Mouse (Mus musculus) layer of hippocampus, postnatal 10 days (tissue): ENCODE results near the gene Phactr2. TPM values are rescaled to one million over a fixed set of nuclear protein-coding genes. Genes with fewer than 3 reads are reported as not detected.
A peak's percentile ranks its signal among the peaks of the same experiment; 100 is the strongest.

Source experiments
- DNase-seq, 2 experiments: peaks; one replicate each; pipeline ENCODE4 v3.0.0; 2021; ENCODE audit warnings: low spot score in 2 of 2
- total RNA-seq, 2 experiments: library from RNA; stranded (reverse); gene quantifications; 2 replicates each; pipeline ENCODE4 v1.2.3; 2021

The Phactr2 gene
- total RNA-seq, 2 experiments from 2014 or later = 23.1 to 24.5 TPM

GRCm38 (mm10) chr10:13333781-13334180 is 140.4 kb downstream of the Phactr2 start:
- no peak for DNase-seq

DNA sequence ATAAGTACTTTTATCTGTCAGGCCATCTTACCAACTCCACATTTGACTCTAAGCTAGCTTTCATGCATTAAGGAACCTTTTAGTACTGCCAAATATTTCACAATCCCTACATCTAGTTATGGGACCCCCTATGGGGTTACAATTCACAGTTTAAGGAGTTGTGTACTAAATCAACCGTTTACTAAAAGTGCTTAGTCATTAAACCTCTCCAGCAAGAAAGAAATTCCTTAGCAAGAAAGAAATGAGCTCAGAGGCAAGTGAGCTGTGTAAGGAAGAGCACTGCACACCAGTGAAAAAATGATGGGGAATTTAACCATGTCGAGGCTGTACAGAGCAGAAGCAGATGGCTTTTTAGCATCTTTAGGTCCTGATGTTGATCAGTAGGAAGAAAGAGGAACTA is 141.2 kb downstream of the Phactr2 start:
- DNase-seq = no peak

DNA sequence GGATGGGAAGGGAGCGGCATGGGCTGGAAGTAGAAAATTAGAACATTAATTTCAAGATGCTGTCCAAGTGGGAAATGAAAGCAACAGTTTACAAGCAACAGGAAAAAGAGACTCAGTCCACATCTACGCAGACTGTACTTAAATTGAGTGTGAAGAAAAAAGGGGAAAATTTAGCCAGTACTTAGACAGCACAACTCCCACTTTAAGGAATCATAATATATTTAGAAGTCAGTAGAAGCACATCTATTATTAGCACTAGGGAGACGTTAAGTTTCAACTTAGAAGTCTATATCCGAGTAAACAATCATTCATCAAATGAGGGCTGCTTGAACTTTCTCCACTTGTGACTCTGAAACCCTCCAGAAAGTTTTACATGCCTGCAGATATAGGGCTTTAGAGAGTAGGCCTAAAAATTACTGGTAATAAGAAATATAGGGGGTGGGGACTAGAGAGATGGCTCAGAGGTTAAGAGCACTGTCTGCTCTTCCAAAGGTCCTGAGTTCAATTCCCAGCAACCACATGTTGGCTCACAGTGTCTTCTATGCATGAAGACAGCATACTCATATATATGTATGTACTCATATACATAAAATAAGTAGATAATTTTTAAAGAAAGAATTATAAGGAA is 142.7 kb downstream of the Phactr2 start:
- DNase-seq = no peak

DNA sequence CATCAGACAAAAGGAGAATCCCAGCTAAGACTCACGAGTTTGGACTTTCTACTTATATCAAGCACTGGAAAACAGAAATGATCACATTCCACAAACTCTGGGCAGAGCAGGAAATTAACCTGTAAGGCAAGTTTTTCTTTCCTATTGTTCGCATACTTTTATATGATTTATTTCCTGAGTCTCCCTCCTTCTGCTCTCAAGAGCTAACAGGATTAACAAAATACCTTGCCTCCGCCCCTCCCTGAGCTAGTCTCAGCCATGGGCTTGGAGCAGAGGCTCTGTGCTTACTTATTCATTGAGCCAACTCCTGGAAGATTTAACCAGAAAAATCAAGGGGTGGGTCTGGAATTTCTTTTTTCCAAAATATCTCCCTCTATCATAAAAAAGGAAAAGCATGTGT is 145.6 kb downstream of the Phactr2 start:
- no peak for DNase-seq

GRCm38 (mm10) chr10:13326149-13326873 is 147.9 kb downstream of the Phactr2 start:
- no peak for DNase-seq

DNA sequence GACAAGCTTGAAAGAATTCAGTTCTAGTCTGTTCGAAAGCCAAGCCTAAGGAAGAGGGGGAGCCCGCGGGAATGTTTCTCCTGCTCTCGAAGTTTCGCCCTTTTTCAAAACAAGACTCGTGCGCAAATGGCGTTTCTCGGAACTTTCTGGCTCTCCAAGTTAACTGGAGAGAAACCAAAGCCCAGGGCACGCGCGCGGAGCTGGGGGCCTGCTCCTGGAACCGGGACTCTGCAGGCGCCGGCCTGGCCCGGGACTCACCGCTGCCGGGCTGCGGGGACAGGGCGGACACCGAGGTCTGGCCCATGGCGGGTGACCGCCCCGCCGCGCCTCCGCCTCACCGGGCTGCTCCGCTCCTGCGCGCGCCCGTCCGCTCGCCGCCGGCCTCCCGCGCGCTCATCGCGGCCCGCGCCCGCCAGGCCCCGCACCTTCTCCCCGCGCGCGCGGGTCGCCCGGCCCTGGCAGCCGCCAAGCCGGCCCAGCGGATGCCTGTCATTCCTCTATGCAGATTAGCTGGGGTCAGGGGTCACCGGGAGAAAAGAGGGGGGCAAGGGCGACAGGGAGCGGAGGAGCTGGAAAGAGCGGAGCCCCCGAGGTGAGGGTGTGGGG is 150.3 kb downstream of the Phactr2 start:
- DNase-seq = peak; percentile 49 to 59

DNA sequence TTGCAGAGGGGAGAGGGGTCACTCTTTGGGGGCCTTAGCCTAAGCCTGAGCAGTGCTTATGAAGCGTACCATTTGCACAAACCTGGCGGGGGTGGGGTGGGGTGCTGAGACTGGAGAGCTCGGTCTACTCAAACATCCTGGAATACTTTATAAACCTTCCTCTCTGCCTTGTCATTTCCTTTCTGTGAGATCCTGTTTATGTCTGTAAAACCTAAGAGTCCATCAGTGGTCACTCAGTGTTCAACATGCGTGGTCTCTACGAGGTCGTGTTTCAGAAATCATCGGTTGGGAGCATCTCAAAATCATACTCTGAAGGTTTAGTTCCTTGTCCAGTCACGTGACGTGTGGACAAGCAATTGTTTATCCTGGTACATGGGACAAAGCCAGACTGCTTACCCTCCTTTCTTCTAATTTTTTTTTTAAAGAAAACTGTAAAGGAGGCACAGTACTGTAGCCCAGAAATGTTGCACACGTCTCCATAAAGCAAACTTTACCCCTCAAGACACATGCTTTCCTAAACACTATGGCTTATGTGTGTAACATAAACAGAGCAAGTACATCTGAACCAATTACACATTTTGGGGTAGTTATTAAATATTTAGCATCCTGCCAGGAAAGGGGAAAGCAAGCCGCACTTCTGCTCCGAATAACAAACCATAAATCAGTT is 150.9 kb downstream of the Phactr2 start:
- DNase-seq = no peak

GRCm38 (mm10) chr10:13314999-13315398 is 159.2 kb downstream of the Phactr2 start:
- DNase-seq = no peak

DNA sequence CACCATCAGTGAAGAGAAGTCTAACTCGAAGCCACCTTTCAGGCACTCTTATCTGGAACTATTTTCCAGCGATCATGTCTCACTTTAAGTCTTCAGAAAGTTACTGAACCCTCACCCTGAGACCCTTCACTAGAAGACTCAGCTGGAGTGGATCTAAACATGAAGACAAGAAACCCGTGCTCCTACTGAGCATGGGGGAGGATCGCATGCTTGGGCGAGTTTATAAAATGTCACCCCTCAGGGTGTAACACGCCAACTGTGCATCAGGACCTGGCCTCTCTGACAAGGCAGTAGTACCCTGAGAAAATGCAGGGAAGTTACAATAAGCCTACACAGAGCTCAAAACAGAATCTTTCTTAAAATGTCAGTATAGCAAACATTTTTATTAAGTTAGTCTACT is 161.6 kb downstream of the Phactr2 start:
- DNase-seq = no peak

- no peak for DNase-seq
These were observed 162.6 kb downstream of the Phactr2 start for GRCm38 (mm10) chr10:13311612-13312011.

DNA sequence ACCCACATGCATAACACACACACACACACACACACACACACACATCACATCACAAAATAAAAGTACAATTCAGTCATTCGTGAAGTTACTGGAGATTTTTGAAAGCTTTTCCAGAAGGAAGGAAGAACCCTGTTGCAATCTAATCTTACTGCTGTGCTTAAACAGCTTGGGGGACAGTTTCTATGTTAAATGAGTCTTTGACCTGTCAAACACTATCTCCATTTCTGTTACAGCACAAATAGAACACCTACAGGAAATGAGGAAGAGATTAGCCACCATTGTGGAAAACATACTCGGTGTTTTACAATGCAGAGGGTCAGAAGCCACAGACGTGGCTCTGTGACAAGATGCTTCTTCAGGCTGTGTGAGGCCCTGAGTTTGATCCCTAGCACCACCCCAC is 164.1 kb downstream of the Phactr2 start:
- no peak for DNase-seq

GRCm38 (mm10) chr10:13304641-13305241 is 169.5 kb downstream of the Phactr2 start:
- peak; percentile 14 to 32 for DNase-seq

DNA sequence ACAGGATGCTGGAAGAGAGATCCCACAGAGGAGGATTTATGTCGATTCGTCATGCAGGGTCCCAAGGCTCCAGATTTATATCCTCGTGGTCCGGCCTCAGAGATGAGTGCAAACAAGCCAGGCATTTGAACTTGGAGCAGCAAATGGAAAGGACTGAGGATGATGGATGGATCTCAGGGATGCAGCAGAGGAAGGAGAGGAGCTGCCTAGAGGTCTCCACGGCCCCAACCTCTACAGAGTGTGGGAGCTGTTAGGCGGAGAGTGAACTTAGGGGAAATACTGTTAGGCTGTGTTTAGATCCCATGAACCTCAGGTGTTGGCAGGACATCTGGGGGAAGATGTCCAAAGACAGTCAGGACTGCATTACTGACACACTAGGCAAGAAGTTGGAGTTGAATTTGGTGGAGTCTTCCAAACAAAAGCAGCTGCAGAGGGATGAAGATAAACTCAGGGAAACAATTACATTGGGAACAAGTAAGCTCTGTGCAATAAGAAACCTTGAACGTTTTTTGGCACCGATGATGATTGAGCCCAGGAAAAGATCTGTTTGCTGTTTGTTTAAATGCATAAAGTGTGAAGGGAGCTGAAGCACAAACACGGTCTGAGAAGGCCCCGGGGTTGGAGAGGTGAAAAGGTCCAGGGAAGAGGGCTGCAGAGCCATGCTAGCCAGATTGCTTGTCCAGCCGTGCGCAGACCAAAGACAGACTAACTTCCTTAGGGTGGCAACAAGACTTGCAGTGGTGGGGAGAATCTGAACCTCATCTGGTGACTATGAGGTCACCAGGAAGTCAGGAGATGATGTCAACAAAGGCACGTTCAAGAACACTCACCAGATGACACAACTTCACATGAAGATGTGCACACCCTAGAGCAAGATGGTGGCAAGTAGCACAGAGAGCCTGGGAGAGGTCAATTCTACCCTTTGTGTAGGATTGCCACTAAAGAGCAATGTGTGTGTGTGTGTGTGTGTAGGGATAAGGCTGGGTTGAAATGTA is 170.6 kb downstream of the Phactr2 start:
- no peak for DNase-seq

DNA sequence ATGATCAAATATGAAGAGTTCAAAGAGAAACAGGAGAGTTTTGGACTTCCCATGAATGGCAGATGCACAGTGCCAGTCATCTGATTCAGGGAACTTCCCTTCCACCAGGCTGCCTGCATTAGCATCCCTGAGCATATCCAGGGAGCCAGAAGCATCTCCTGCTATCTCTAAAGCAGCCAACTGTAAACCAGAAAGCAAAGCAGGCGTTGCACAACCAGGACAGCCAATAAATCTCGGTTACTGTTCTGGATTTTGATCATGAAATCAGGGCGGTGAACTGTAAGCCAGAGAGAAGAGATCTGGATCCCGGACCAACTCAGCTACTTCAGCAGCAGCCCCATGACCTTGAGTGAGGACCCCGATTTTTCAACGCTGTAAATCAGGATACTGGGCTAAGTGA is 173.6 kb downstream of the Phactr2 start:
- no peak for DNase-seq

DNA sequence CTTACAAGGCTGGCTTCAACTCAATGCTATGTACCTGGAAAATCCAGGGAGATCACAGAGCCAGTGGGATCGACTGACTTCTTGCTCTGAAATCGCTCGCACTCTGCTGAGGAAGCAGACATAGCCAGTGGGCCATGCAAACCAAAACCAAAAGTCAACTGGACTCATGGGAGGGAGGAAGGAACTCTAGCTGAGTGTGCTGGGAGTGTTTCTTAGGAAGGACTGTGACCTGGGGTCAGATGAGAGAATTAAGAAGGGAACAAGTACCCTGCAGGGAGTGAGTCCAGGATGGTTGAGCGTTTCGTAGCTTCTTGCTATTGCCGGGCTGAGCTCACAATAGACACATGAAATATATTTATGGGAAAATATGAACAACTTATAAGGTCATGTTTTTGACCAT is 174.0 kb downstream of the Phactr2 start:
- no peak for DNase-seq

GRCm38 (mm10) chr10:13294886-13295285 is 179.3 kb downstream of the Phactr2 start:
- DNase-seq = no peak

GRCm38 (mm10) chr10:13292026-13292425 is 182.2 kb downstream of the Phactr2 start:
- no peak for DNase-seq

DNA sequence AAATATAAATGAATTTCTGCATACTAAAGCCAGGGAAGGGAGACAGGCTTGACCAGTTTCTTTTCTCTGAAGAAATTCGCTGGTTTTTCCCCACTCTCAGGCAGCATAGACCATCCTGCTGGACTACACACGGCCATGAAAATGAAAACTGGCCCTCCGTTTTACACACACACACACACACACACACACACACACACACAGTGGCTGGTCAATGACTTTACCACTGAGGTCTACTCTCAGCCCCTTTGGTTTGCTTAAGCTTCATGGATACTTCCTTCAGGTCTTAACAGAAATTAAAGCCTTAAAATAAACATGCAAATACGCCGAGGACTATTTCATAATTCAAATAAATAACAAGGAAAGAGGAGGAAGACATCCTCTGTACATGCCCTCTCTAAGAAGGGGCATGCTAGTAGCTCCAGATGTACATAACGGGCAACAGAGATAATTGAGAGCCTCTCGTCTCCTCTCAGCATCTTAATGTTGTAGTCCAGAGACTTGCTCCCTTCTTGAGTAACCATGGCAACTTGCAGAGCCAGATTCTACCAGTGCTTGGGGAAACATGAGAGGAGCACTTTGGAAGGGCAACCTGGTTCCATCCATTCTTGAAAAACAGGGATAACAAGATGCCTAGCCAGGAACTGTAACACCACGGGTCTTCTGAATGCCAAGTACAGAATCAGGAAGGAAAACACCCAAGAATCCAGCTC is 184.8 kb downstream of the Phactr2 start:
- no peak for DNase-seq

DNA sequence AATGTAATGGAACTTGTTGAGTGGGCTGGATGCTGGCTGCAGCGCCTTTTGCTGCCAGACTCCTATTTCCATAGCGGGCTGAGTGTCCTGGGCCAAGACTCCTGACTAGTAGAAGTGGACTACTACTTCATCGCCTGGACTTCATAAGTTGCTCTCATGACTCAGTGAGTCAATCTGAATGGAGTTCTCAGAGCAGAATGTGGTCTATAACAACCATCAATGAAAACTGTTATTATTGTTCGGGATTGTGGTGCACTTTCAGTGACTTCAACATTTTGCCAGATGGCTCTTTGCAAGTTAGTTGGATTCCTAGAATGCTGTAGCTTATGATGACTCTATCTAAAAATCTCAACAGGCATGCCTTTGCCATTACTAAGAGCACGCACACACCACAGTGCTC is 185.9 kb downstream of the Phactr2 start:
- DNase-seq = no peak

- no peak for DNase-seq
These were observed 190.8 kb downstream of the Phactr2 start for GRCm38 (mm10) chr10:13283441-13283840.
